Mouse (Mus musculus) heart, postnatal 0 days (tissue): ENCODE measurements around the gene Rhbdd2. TPM values are rescaled to one million over a fixed set of nuclear protein-coding genes. Genes with fewer than 3 reads are reported as not detected.
A peak's percentile ranks its signal among the peaks of the same experiment; 100 is the strongest.

Source experiments
- ATAC-seq: fragments of 200-750 bp; cut with Nextera tagmentation; 2 replicates; pipeline ENCODE4 v1.8.0; 2017; ENCODE audit warnings: low read depth, moderate number of reproducible peaks, moderate library complexity; ENCODE audit not compliant: insufficient read depth
- DNase-seq: peaks from one replicate; pipeline ENCODE4 v3.0.0-alpha.2; 2016; ENCODE audit warnings: low spot score
- H3K27ac ChIP-seq: fragments of 300-500 bp; sonication (generic); 2 replicates; pipeline ENCODE4 v1.5.1; 2014; ENCODE audit warnings: low read depth, mild to moderate bottlenecking
- H3K27me3 ChIP-seq: fragments of 300-500 bp; sonication (generic); 2 replicates; pipeline ENCODE4 v1.6.1; 2014; ENCODE audit warnings: low read length, mixed read lengths; ENCODE audit not compliant: control insufficient read depth, insufficient read depth
- H3K36me3 ChIP-seq: fragments of 300-500 bp; sonication (generic); replicated peaks from 2 replicates; pipeline ENCODE4 v1.6.1; 2014; ENCODE audit warnings: low read length, mixed read lengths; ENCODE audit not compliant: control insufficient read depth, insufficient read depth
- H3K4me1 ChIP-seq: fragments of 300-500 bp; sonication (generic); 2 replicates; pipeline ENCODE4 v1.6.1; 2014; ENCODE audit warnings: antibody characterized with exemption; ENCODE audit not compliant: control insufficient read depth, insufficient read depth
- H3K4me2 ChIP-seq: fragments of 300-500 bp; sonication (generic); 2 replicates; pipeline ENCODE4 v1.6.1; 2014; ENCODE audit warnings: low read depth, mild to moderate bottlenecking, low read length, moderate library complexity
- H3K4me3 ChIP-seq: fragments of 300-500 bp; sonication (generic); 2 replicates; pipeline ENCODE4 v1.5.1; 2014; ENCODE audit warnings: low read depth, low read length
- H3K9ac ChIP-seq: fragments of 300-500 bp; sonication (generic); replicated peaks from 2 replicates; pipeline ENCODE4 v1.6.1; 2014; ENCODE audit warnings: low read depth, low read length, mixed read lengths
- H3K9me3 ChIP-seq: fragments of 300-500 bp; sonication (generic); replicated peaks from 2 replicates; pipeline ENCODE4 v1.6.1; 2016; ENCODE audit warnings: low read length; ENCODE audit not compliant: control insufficient read depth
- CTCF ChIP-seq: IDR thresholded peaks from 2 replicates; pipeline ENCODE4 v1.5.1; 2016; ENCODE audit warnings: antibody characterized with exemption, control low read depth, low read depth
- EP300 ChIP-seq: IDR thresholded peaks from 2 replicates; pipeline ENCODE4 v1.6.1; 2016; ENCODE audit warnings: antibody characterized with exemption, low read depth
- WGBS: fragments of 180-500 bp; shearing (Covaris S2); extraction: QIAGEN DNeasy Blood & Tissue Kit; methylation state at CpG from one replicate; pipeline ENCODE4 v1.1.7; 2014; 5-methylcytosine and 5-hydroxymethylcytosine counted together
- polyA plus RNA-seq: library from polyadenylated mRNA; unstranded; fragments of >200 nt; fragmentation: Nextera tagmentation; extraction: Ambion mirVana; gene quantifications from 2 replicates; pipeline ENCODE4 v1.2.1, GENCODE M21; 2015
- total RNA-seq: library from RNA; depleted of rRNA; stranded (reverse); fragments of >200 nt; gene quantifications from 2 replicates; pipeline ENCODE4 v1.2.3, GENCODE M21; 2014; ENCODE audit warnings: low replicate concordance

The Rhbdd2 gene
- total and polyA plus RNA-seq, 2 experiments from 2014 or later, result 6.7 to 40.0 TPM

DNA sequence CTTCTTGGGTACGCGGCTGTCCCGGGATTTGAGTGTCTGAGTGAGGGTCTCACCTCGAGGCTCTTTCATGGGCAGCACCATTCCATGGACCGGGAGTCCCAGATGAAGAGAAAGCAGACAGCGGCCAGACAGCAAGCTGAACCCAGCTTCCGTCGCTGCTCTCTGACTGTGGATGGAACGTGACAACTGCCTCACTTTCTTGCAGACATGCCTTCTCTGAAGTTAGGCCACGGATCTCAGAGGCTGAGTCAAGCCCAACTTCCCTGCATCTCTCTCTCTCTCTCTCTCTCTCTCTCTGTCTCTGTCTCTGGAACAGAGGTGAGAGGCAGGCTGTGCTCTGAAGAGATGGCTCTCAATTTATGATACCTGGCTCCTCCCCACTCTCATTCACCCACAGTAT lies 3.5 kb upstream of the Rhbdd2 start:
- Histone ChIP-seq H3K9me3 (no peaks in the 10 kb centered on the region), H3K4me2 (0 out of 2 replicates have a peak overlapping the region, but pooled peaks have one; percentile 21), H3K36me3 (no peaks in the 10 kb centered on the region), H3K9ac (no peak overlapping the region), H3K4me3 (no peak overlapping the region), H3K4me1 (peaks cover 13% of the 10 kb centered on the region), H3K27me3 (no peaks in the 10 kb centered on the region), H3K27ac (no peak overlapping the region)
- 44% methylated on average over 10 of the region's 10 CpGs for WGBS
- ATAC-seq, result no peak
- no peak for DNase-seq
- TF ChIP-seq CTCF, result no peak
- TF ChIP-seq EP300, result no peak

DNA sequence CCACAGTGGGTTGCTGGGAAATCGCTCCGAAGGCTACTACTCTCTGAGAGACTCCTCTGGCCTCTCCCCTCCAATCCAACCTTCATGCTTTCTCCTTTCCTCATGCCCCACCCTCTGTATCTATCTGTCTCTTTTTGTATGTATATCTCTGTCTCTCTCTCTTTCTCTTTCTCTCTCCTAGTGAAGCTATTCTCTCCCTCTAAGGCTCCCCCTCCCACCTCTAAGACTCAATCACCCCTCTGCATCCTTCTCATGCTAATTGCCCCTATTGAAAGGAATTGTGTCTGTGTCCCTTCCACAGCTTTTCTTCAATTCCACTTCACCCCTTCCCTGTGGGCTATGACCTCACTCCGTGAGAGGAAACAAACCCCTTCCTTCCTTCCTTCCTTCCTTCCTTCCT lies 3.0 kb upstream of the Rhbdd2 start:
- no peak overlapping the region for H3K9ac ChIP-seq
- ATAC-seq (no peak), DNase-seq (no peak)
- H3K4me1 ChIP-seq, result peaks cover 13% of the 10 kb centered on the region
- H3K4me3 ChIP-seq, result no peak overlapping the region
- no peaks in the 10 kb centered on the region for H3K9me3 ChIP-seq
- H3K36me3 ChIP-seq, result no peaks in the 10 kb centered on the region
- no peak overlapping the region for H3K4me2 ChIP-seq
- no peak for TF ChIP-seq EP300
- TF ChIP-seq CTCF, result no peak
- WGBS, result 71% methylated on average over 3 of the region's 3 CpGs
- H3K27ac ChIP-seq, result no peak overlapping the region
- H3K27me3 ChIP-seq, result no peaks in the 10 kb centered on the region

DNA sequence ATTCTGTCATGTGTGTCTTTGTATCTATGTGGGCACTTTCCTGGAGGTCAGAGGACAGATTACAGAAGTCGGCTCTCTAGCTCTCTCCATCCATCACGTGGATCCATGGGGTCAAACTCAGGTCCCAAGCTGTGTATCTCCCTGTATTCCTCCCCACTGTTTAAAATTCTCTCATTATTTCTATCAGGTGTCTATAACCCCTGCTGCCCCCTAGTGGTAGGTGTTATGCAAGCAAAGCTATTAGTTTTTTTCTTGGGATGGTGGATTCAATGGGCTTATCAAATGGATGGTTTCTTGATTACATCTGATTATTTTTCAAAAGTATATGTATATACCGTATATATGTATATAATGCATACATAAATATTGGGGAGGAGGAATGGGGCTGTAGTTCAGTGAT lies 1.8 kb upstream of the Rhbdd2 start:
- Histone ChIP-seq H3K27me3 (no peaks in the 10 kb centered on the region), H3K27ac (no peak overlapping the region), H3K36me3 (0 out of 2 replicates have a peak, but pooled peaks cover 6% of the 10 kb centered on the region), H3K9ac (no peak overlapping the region), H3K4me2 (no peak overlapping the region), H3K9me3 (no peaks in the 10 kb centered on the region), H3K4me3 (no peak overlapping the region), H3K4me1 (peaks cover 13% of the 10 kb centered on the region)
- TF ChIP-seq EP300, result no peak
- TF ChIP-seq CTCF, result peak; percentile 81
- WGBS, result 21% methylated on average over 3 of the region's 3 CpGs
- DNase-seq (peak; percentile 33), ATAC-seq (no peak)

DNA sequence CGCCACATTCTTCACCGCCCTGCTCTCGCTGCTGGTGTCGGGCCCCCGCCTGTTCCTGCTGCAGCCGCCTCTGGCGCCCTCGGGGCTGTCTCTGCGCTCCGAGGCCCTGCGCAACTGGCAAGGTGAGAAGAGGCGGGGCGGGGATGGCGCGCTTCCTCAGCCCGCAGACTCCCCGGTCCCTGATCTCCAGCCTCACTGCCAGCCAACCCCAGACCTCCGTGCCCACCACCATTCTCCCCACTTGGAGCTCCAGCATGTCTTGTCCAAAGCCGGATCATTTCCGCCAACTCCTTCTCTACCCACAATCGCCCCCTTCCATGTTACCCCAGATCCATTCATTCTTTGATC lies 353 bp downstream of the Rhbdd2 start:
- DNase-seq (no peak), ATAC-seq (peak; percentile 65)
- WGBS, result 0% methylated on average over 21 of the region's 21 CpGs
- H3K27ac ChIP-seq, result peak overlapping the region; percentile 78
- H3K4me2 ChIP-seq, result peak overlapping the region; percentile 92
- H3K27me3 ChIP-seq, result no peaks in the 10 kb centered on the region
- no peaks in the 10 kb centered on the region for H3K9me3 ChIP-seq
- H3K9ac ChIP-seq, result peak overlapping the region; percentile 74
- H3K36me3 ChIP-seq, result peaks cover 22% of the 10 kb centered on the region
- H3K4me3 ChIP-seq, result peak overlapping the region; percentile 94
- H3K4me1 ChIP-seq, result peaks cover 13% of the 10 kb centered on the region
- no peak for TF ChIP-seq EP300
- no peak for TF ChIP-seq CTCF

DNA sequence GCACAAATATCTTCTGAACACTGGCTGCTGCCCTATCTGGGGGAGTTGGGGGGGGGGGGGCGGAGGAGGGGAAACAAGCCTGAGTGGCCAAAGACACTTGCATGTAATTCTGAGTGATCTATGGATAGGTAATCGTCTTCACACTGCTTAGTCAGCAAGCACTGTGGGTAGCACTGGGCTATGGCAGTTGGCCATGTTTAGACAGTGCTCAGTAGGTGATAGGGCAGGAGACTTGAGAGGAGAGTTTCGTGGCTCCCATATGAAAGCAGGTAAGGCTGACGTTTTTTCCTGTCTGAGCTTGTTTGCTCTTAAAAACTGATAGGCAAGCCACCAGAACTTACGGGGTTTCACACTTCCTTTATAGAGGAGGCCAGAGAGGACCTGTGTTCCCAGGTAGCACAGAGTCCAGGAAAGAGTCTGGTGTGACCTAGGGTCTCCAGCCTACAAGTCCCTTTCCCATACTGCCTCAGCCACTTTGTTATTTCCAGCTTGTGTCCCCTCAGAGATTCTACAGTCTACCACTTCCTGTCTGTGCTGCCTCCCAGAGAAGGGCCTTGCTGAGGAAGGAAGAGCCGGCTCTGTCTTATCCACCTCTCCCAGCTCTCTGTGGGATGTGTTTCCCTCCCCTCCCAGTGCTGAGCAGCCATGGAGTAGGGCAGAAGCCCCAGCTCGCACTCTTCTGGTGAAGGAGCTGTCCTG lies 7.5 kb downstream of the Rhbdd2 start:
- TF ChIP-seq CTCF, result no peak
- no peak for TF ChIP-seq EP300
- ATAC-seq (no peak), DNase-seq (no peak)
- Histone ChIP-seq H3K4me3 (no peak overlapping the region), H3K27ac (no peak overlapping the region), H3K9ac (no peak overlapping the region), H3K9me3 (no peaks in the 10 kb centered on the region), H3K4me1 (no peaks in the 10 kb centered on the region), H3K36me3 (peaks cover 32% of the 10 kb centered on the region), H3K4me2 (no peak overlapping the region), H3K27me3 (no peaks in the 10 kb centered on the region)
- WGBS, result 58% methylated on average over 6 of the region's 7 CpGs

DNA sequence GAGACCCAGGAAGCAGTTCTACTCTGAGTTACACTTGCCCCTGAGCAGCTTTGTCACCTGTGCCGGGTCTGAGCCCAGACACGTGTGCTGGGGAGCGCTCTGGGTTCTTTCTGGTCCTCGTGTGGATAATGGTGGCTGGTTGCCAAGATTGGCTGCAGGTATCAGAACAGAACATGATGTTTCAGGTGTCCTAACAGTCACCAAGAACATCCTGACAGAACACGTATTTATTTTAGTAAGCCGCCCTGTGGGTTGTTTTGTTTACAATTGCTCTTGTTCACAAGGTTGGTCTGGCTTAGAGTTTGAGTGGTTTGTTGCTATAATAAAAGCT lies 8.0 kb downstream of the Rhbdd2 start:
- Histone ChIP-seq H3K27ac (no peak overlapping the region), H3K36me3 (peaks cover 27% of the 10 kb centered on the region), H3K9ac (no peak overlapping the region), H3K4me3 (no peak overlapping the region), H3K9me3 (no peaks in the 10 kb centered on the region), H3K4me1 (no peaks in the 10 kb centered on the region), H3K27me3 (no peaks in the 10 kb centered on the region), H3K4me2 (no peak overlapping the region)
- DNase-seq (no peak), ATAC-seq (no peak)
- TF ChIP-seq EP300, result no peak
- no peak for TF ChIP-seq CTCF
- 71% methylated on average over 6 of the region's 6 CpGs for WGBS
